Mouse (Mus musculus): ENCODE results near the gene Gimap1. TPM values are rescaled to one million over a fixed set of nuclear protein-coding genes. Genes with fewer than 3 reads are reported as not detected.

The Gimap1 gene
- total and polyA plus RNA-seq, 3 experiments, result not detected

GRCm38 (mm10) chr6:48737053-48737452, 1.8 kb upstream of the Gimap1 start:
- TF ChIP-seq JUND (IDR thresholded peaks at IDR 0.05; ENCODE audit: low read depth, low read length) (no peak), ZC3H11A (IDR thresholded peaks at IDR 0.05; ENCODE audit: low read depth, low read length) (no peak), MYC (IDR thresholded peaks at IDR 0.05; ENCODE audit: low read depth, low read length) (no peak), POLR2AphosphoS2 (IDR thresholded peaks at IDR 0.05; ENCODE audit: low read length) (no peak), USF1 (IDR thresholded peaks at IDR 0.05; ENCODE audit: low read depth, low read length) (no peak)
- Histone ChIP-seq H3K9me3 (replicated peaks; ENCODE audit: insufficient read depth, low read length) (no peaks in the 10 kb centered on the region), H3K4me1 (ENCODE audit: control insufficient read depth in 1 of 2, insufficient read depth in 2 of 2, low read length in 2 of 2) (no peaks in the 10 kb centered on the region), H3K27ac (ENCODE audit: control insufficient read depth, low read depth, low read length) (no peak overlapping the region), H3K4me3 (ENCODE audit: control insufficient read depth in 1 of 2, insufficient read depth in 1 of 2, low read depth in 2 of 2, low read length in 2 of 2) (no peak overlapping the region), H3K36me3 (ENCODE audit: control insufficient read depth in 1 of 2, insufficient read depth in 2 of 2, low read length in 2 of 2) (no peaks in the 10 kb centered on the region), H3K27me3 (ENCODE audit: control insufficient read depth in 1 of 2, insufficient read depth in 2 of 2, low read length in 2 of 2) (no peaks in the 10 kb centered on the region), H3K9ac (ENCODE audit: control insufficient read depth, low read depth, low read length, poor library complexity, severe bottlenecking) (no peak overlapping the region), H3K79me2 (ENCODE audit: control insufficient read depth, insufficient read depth, low read length, poor library complexity) (no peaks in the 10 kb centered on the region)
- DNase-seq (ENCODE audit: low read depth, low spot score), result no peak

DNA sequence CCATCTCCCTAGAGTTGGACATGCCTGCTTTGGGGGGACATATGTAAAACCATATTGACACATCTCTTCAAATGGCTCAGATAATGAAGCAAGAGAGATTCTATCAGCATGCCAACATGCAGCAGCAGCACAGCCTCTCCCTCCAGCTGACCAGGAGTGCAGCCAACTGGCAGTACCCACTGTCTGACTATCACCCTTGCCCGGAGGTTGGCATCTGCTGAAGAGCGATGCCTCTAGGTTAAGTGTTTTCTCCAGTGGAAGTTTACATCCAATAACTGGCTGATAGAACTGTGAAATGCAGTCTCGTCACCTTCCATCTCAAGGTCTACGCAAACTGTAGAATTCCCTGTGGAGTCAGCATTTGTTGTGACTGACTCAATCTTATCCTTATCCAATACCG, 1.2 kb upstream of the Gimap1 start:
- no peak overlapping the region for H3K27ac ChIP-seq (ENCODE audit: control insufficient read depth, low read depth, low read length)
- no peaks in the 10 kb centered on the region for H3K36me3 ChIP-seq (ENCODE audit: control insufficient read depth in 1 of 2, insufficient read depth in 2 of 2, low read length in 2 of 2)
- no peaks in the 10 kb centered on the region for H3K9me3 ChIP-seq (replicated peaks; ENCODE audit: insufficient read depth, low read length)
- DNase-seq (ENCODE audit: low read depth, low spot score), result no peak
- H3K9ac ChIP-seq (ENCODE audit: control insufficient read depth, low read depth, low read length, poor library complexity, severe bottlenecking), result no peak overlapping the region
- no peaks in the 10 kb centered on the region for H3K27me3 ChIP-seq (ENCODE audit: control insufficient read depth in 1 of 2, insufficient read depth in 2 of 2, low read length in 2 of 2)
- no peaks in the 10 kb centered on the region for H3K79me2 ChIP-seq (ENCODE audit: control insufficient read depth, insufficient read depth, low read length, poor library complexity)
- no peak for TF ChIP-seq SIN3A (IDR thresholded peaks at IDR 0.05; ENCODE audit: low read length)
- TF ChIP-seq POLR2AphosphoS5 (IDR thresholded peaks at IDR 0.05; ENCODE audit: borderline replicate concordance, low read depth, low read length), result no peak
- TF ChIP-seq SMC3 (IDR thresholded peaks at IDR 0.05; ENCODE audit: low read depth, low read length), result no peak
- TF ChIP-seq TCF12 (IDR thresholded peaks at IDR 0.05; ENCODE audit: low read depth, low read length), result no peak
- no peak for TF ChIP-seq MAX (IDR thresholded peaks at IDR 0.05; ENCODE audit: low read length)
- TF ChIP-seq BHLHE40 (IDR thresholded peaks at IDR 0.05; ENCODE audit: borderline replicate concordance, low read depth, low read length), result no peak
- no peak for TF ChIP-seq MAZ (IDR thresholded peaks at IDR 0.05; ENCODE audit: low read depth, low read length)
- TF ChIP-seq NRF1 (IDR thresholded peaks at IDR 0.05; ENCODE audit: insufficient read depth, low read depth, low read length, poor library complexity, severe bottlenecking), result no peak
- H3K4me3 ChIP-seq (ENCODE audit: control insufficient read depth in 1 of 2, insufficient read depth in 1 of 2, low read depth in 2 of 2, low read length in 2 of 2), result no peak overlapping the region
- no peaks in the 10 kb centered on the region for H3K4me1 ChIP-seq (ENCODE audit: control insufficient read depth in 1 of 2, insufficient read depth in 2 of 2, low read length in 2 of 2)

DNA sequence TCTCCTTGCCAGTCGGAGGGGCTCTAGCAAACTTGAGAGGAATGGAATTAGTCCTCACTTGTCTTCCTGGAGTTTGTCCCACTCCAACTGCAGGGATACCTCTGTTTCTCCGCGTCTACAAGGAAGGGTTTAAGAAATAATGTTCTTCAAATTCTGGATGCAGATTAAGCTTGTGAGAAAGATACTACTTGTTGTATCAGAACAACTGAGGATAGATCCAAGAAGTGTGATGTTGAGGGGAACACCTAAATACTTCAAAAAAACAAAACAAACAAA, 864 bp downstream of the Gimap1 start:
- no peaks in the 10 kb centered on the region for H3K36me3 ChIP-seq (ENCODE audit: control insufficient read depth in 1 of 2, insufficient read depth in 2 of 2, low read length in 2 of 2)
- no peak overlapping the region for H3K4me3 ChIP-seq (ENCODE audit: control insufficient read depth in 1 of 2, insufficient read depth in 1 of 2, low read depth in 2 of 2, low read length in 2 of 2)
- no peaks in the 10 kb centered on the region for H3K4me1 ChIP-seq (ENCODE audit: control insufficient read depth in 1 of 2, insufficient read depth in 2 of 2, low read length in 2 of 2)

More for the DNA sequence above, 864 bp downstream of the Gimap1 start:
- TF ChIP-seq ZC3H11A (IDR thresholded peaks at IDR 0.05; ENCODE audit: low read depth, low read length), result no peak
- TF ChIP-seq BHLHE40 (IDR thresholded peaks at IDR 0.05; ENCODE audit: borderline replicate concordance, low read depth, low read length), result no peak
- no peak for TF ChIP-seq KAT2A (conservative IDR thresholded peaks at IDR 0.05; ENCODE audit: low read depth, low read length)
- TF ChIP-seq NRF1 (IDR thresholded peaks at IDR 0.05; ENCODE audit: insufficient read depth, low read depth, low read length, poor library complexity, severe bottlenecking), result no peak
- TF ChIP-seq TAL1 (IDR thresholded peaks at IDR 0.05; ENCODE audit: low read length), result no peak
- TF ChIP-seq GATA1 (IDR thresholded peaks at IDR 0.05; ENCODE audit: low read depth, low read length), result no peak
- TF ChIP-seq POLR2AphosphoS2 (IDR thresholded peaks at IDR 0.05; ENCODE audit: low read length), result no peak
- TF ChIP-seq NELFE (IDR thresholded peaks at IDR 0.05; ENCODE audit: low read depth, low read length), result no peak
- no peak overlapping the region for H3K9ac ChIP-seq (ENCODE audit: control insufficient read depth, low read depth, low read length, poor library complexity, severe bottlenecking)
- H3K9me3 ChIP-seq (replicated peaks; ENCODE audit: insufficient read depth, low read length), result no peaks in the 10 kb centered on the region
- H3K27ac ChIP-seq (ENCODE audit: control insufficient read depth, low read depth, low read length), result no peak overlapping the region
- H3K27me3 ChIP-seq (ENCODE audit: control insufficient read depth in 1 of 2, insufficient read depth in 2 of 2, low read length in 2 of 2), result no peaks in the 10 kb centered on the region
- no peaks in the 10 kb centered on the region for H3K79me2 ChIP-seq (ENCODE audit: control insufficient read depth, insufficient read depth, low read length, poor library complexity)
- no peak for DNase-seq (ENCODE audit: low read depth, low spot score)
